Comparison of ENCODE assay signal across 19 mouse cellular contexts in genomic region chr11:58264546-58264945, GRCm38 (mm10). TPM values are rescaled to one million over a fixed set of nuclear protein-coding genes. Genes with fewer than 3 reads are reported as not detected.
"Had no signal": no experiment of that assay in that cellular context is flagged by ENCODE, and none has a peak within 500 bp of the region (broad histone marks: within the 10 kb centered on the region; RNA-seq: fewer than 3 reads in every experiment).

No protein-coding gene starts in this region.

- H3K9me3 ChIP-seq: neural tube, embryonic 13.5 days; neural tube, embryonic 15.5 days; stomach, embryonic 15.5 days had no signal

- H3K27me3 ChIP-seq: neural tube, embryonic 13.5 days; neural tube, embryonic 15.5 days; stomach, embryonic 15.5 days had no signal

- DNase-seq: retina, postnatal 1 day; right cerebral cortex, adult 18-20 months; right cerebral cortex, postnatal 14 days; right cerebral cortex, postnatal 25 days; right cerebral cortex, postnatal 4 days; spleen, adult 18-20 months; thymus, adult 18-20 months; thymus, adult 2 months; thymus, postnatal 14 days; thymus, postnatal 25 days; thymus, postnatal 36 days; thymus, postnatal 4 days had no signal

- H3K4me3 ChIP-seq: neural tube, embryonic 13.5 days; neural tube, embryonic 15.5 days; stomach, embryonic 15.5 days had no signal

- H3K27ac ChIP-seq: neural tube, embryonic 13.5 days; neural tube, embryonic 15.5 days; stomach, embryonic 15.5 days; stomach, postnatal 0 days had no signal

- H3K4me1 ChIP-seq: neural tube, embryonic 13.5 days; neural tube, embryonic 15.5 days; stomach, embryonic 15.5 days had no signal

- H3K36me3 ChIP-seq: neural tube, embryonic 13.5 days; neural tube, embryonic 15.5 days; stomach, embryonic 15.5 days had no signal

RNA-seq across cellular contexts. Expression of gene 4930438A08Rik, which starts 10.1 kb away (rescaled TPM):
- total RNA-seq: neutrophil, adult 5-6 weeks had no signal
- polyA plus RNA-seq: neural tube, embryonic 13.5 days; neural tube, embryonic 14.5 days; neural tube, embryonic 15.5 days; stomach, embryonic 14.5 days had no signal
